Mouse (Mus musculus): Measurements from ENCODE around the gene Usp34.

GRCm38 (mm10) chr11:23382787-23383186, 76.1 kb downstream of the Usp34 start:
- TF ChIP-seq CTCF (IDR thresholded peaks at IDR 0.05; ENCODE audit: extremely low read depth, insufficient read depth, low read length) (no peak), POLR2A (IDR thresholded peaks at IDR 0.05; ENCODE audit: extremely low read depth, insufficient read depth, low read length) (no peak)
